Mouse (Mus musculus) kidney, embryonic 15.5 days (tissue): ENCODE results near the gene Nrp2. TPM values are rescaled to one million over a fixed set of nuclear protein-coding genes. Genes with fewer than 3 reads are reported as not detected.

ENCODE experiments used
- ATAC-seq: fragments of 200-750 bp; cut with Nextera tagmentation; replicated peaks from 2 replicates; pipeline ENCODE4 v1.8.0; 2017; ENCODE audit warnings: moderate TSS enrichment; ENCODE audit not compliant: low FRiP score
- H3K27ac ChIP-seq: fragments of 300-500 bp; sonication (generic); 2 replicates; pipeline ENCODE4 v1.5.1; 2015; ENCODE audit warnings: mild to moderate bottlenecking, inconsistent platforms
- H3K27me3 ChIP-seq: fragments of 300-500 bp; sonication (generic); 2 replicates; pipeline ENCODE4 v1.6.1; 2015; ENCODE audit warnings: inconsistent platforms
- H3K36me3 ChIP-seq: fragments of 300-500 bp; sonication (generic); 2 replicates; pipeline ENCODE4 v1.6.1; 2015; ENCODE audit warnings: inconsistent platforms
- H3K4me1 ChIP-seq: fragments of 300-500 bp; sonication (generic); 2 replicates; pipeline ENCODE4 v1.6.1; 2015; ENCODE audit warnings: inconsistent platforms
- H3K4me2 ChIP-seq: fragments of 300-500 bp; sonication (generic); 2 replicates; pipeline ENCODE4 v1.6.1; 2015; ENCODE audit warnings: moderate library complexity, mild to moderate bottlenecking, inconsistent platforms
- H3K4me3 ChIP-seq: fragments of 300-500 bp; sonication (generic); replicated peaks from 2 replicates; pipeline ENCODE4 v1.5.1; 2015; ENCODE audit warnings: mild to moderate bottlenecking, inconsistent platforms
- H3K9ac ChIP-seq: fragments of 300-500 bp; sonication (generic); 2 replicates; pipeline ENCODE4 v1.6.1; 2015; ENCODE audit warnings: mild to moderate bottlenecking, inconsistent platforms
- H3K9me3 ChIP-seq: fragments of 300-500 bp; sonication (generic); replicated peaks from 2 replicates; pipeline ENCODE4 v1.6.1; 2016; ENCODE audit warnings: inconsistent platforms
- WGBS: fragments of 180-500 bp; shearing (Covaris S2); methylation state at CpG from one replicate; pipeline ENCODE4 v1.1.7; 2015; ENCODE audit warnings: mixed read lengths; 5-methylcytosine and 5-hydroxymethylcytosine counted together
- polyA plus RNA-seq: library from polyadenylated mRNA; unstranded; fragments of >200 nt; fragmentation: Nextera tagmentation; extraction: Ambion mirVana; gene quantifications from 2 replicates; pipeline ENCODE4 v1.2.1, GENCODE M21; 2015

Gene Nrp2
- polyA plus RNA-seq, 1 experiment from 2014 or later: 11.7 TPM

- Histone ChIP-seq H3K27ac (no peak overlapping the region), H3K4me2 (no peak overlapping the region), H3K36me3 (no peaks in the 10 kb centered on the region), H3K4me3 (no peak overlapping the region), H3K9me3 (no peaks in the 10 kb centered on the region), H3K27me3 (no peaks in the 10 kb centered on the region), H3K4me1 (peaks cover 28% of the 10 kb centered on the region), H3K9ac (no peak overlapping the region)
- ATAC-seq: no peak
- 79% methylated on average over 3 of the region's 3 CpGs for WGBS
These were observed 117.1 kb downstream of the Nrp2 start for GRCm38 (mm10) chr1:62820170-62820569.

DNA sequence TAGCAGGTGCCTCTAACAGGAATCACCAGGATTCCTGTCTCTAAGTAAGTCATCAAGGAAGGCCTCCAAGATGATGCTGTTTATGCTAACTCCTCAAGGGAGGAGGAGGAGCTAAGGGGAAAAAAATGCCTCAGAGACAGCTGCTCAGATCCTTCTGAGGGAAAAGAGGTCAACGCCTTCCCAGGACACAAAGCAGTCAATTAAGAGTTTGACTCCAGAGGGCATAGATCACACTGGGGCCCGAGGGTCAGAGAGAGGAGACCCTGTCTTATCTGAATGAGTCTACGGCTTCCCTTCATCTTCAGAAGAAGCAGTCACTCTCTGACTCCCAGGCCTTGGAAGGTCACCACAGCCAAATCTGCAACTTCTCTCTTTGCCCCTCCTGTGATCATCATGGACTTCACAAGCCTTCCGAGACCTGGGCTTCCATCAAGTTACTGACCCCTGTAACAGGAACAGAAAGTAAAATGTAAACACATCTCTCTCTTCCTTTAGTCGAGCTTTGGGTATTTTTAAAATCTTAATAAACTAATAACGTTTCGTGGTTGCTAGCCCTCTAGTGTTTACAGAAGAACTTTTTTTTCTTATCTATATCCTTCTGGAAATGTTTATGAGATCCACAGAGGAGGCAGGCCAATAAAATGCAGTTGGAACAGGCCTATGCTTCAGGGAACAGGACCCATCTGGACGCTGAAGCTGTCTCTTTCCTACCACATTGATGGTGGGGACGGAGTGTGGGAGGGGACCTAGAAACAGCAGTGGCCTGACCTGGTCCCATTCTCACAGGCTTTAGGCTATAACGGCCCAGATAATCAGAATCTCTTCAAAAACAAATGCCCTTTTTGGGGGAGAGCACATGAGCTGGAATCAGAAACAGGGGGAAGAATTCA lies 118.7 kb downstream of the Nrp2 start:
- Histone ChIP-seq H3K9ac (no peak overlapping the region), H3K27me3 (no peaks in the 10 kb centered on the region), H3K36me3 (no peaks in the 10 kb centered on the region), H3K4me2 (no peak overlapping the region), H3K4me3 (no peak overlapping the region), H3K4me1 (peaks cover 28% of the 10 kb centered on the region), H3K27ac (peak overlapping the region; percentile 85), H3K9me3 (no peaks in the 10 kb centered on the region)
- peak; percentile 75 for ATAC-seq
- 23% methylated on average over 10 of the region's 10 CpGs for WGBS

DNA sequence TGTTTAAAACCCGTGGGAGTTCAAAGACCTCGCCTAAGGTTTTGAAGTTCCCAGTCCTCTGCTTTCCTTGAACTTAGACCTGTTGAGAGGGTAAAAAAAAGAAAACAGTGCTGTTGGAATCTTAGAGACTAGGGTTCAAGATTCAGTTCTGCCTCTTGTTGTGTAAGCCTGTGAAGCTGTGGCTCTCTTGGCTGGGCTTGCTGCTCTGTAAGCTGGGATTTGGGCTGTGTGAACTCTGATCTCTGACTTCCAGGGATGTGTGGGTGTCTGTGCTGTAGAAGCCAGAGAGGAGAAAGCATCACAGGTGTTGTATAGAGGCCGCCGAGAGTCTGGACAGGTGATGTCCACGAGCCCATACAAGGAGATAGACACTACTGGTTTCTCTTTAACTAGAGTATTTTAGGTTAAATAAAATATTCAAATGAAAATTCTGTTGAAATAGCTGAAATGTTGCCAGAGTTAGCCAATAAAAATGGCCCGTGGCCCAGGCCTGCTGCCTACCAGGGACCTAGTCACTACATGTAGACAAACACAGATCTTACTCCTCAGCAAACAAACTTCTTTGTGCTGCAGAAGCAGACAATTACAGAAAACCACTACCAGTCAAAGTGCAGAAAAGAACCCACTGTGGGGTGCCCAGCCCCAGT lies 120.6 kb downstream of the Nrp2 start:
- ATAC-seq: no peak
- H3K9me3 ChIP-seq: no peaks in the 10 kb centered on the region
- H3K4me2 ChIP-seq: no peak overlapping the region
- no peak overlapping the region for H3K27ac ChIP-seq
- H3K9ac ChIP-seq: no peak overlapping the region
- WGBS: 55% methylated on average over 6 of the region's 6 CpGs
- H3K4me3 ChIP-seq: no peak overlapping the region
- no peaks in the 10 kb centered on the region for H3K36me3 ChIP-seq
- no peaks in the 10 kb centered on the region for H3K27me3 ChIP-seq
- H3K4me1 ChIP-seq: peaks cover 33% of the 10 kb centered on the region

GRCm38 (mm10) chr1:62825822-62826765 lies 123.0 kb downstream of the Nrp2 start:
- Histone ChIP-seq H3K27ac (no peak overlapping the region), H3K9me3 (no peaks in the 10 kb centered on the region), H3K4me2 (no peak overlapping the region), H3K4me3 (no peak overlapping the region), H3K9ac (no peak overlapping the region), H3K4me1 (peaks cover 38% of the 10 kb centered on the region), H3K27me3 (no peaks in the 10 kb centered on the region), H3K36me3 (no peaks in the 10 kb centered on the region)
- 79% methylated on average over 17 of the region's 17 CpGs for WGBS
- no peak for ATAC-seq

GRCm38 (mm10) chr1:62827316-62827715 lies 124.2 kb downstream of the Nrp2 start:
- H3K9ac ChIP-seq: no peak overlapping the region
- no peaks in the 10 kb centered on the region for H3K27me3 ChIP-seq
- H3K4me3 ChIP-seq: no peak overlapping the region
- ATAC-seq: no peak; the same call in 1 of the 2 replicates
- H3K4me1 ChIP-seq: peaks cover 27% of the 10 kb centered on the region
- peak overlapping the region; percentile 18; the same call in 1 of the 2 replicates for H3K27ac ChIP-seq
- no peaks in the 10 kb centered on the region for H3K36me3 ChIP-seq
- no peaks in the 10 kb centered on the region for H3K9me3 ChIP-seq
- 62% methylated on average over 10 of the region's 10 CpGs for WGBS
- no peak overlapping the region for H3K4me2 ChIP-seq

DNA sequence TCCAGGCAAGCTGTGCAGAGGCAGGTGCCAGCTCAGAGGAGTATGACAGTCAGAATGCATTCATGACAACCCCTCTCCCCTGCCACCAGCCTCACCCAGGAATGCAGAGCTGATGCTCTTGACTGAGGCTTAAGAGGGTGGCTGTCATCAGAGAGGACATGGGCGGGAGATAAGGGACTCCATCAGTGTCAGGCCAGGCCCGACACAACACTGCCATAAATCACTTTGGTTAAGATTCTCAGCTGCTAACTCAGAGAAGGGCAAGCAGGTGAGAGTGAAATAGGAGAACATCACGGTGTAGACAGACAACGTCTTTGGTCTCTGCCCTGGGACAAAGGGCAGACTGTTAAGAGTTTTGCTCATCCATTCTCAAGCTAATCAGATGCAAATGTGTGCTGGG lies 125.1 kb downstream of the Nrp2 start:
- Histone ChIP-seq H3K36me3 (no peaks in the 10 kb centered on the region), H3K27me3 (no peaks in the 10 kb centered on the region), H3K4me1 (peaks cover 19% of the 10 kb centered on the region), H3K9me3 (no peaks in the 10 kb centered on the region), H3K9ac (no peak overlapping the region), H3K4me2 (no peak overlapping the region), H3K4me3 (no peak overlapping the region), H3K27ac (no peak overlapping the region)
- peak; percentile 29 for ATAC-seq
- WGBS: 34% methylated on average over 4 of the region's 4 CpGs

- H3K4me1 ChIP-seq: peaks cover 14% of the 10 kb centered on the region
- no peak for ATAC-seq
These were observed 126.8 kb downstream of the Nrp2 start for GRCm38 (mm10) chr1:62829690-62830417.

DNA sequence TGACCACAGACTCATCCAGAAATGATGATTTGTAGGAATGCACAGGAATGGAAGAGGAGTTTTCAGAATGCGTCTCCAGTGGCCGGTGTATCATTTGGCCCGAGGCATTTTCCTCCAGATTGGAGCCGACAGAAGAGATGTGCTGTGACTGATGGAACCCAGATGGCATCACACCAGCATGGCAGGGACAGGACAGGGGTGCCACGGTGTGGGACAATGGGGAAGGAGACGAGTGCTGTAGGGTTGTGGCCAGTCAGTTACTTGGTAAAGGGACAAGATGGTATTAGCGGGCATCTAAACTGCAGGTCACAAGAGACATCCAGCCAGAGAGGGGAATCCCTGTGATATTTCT lies 127.3 kb downstream of the Nrp2 start:
- Histone ChIP-seq H3K9me3 (no peaks in the 10 kb centered on the region), H3K9ac (no peak overlapping the region), H3K27me3 (no peaks in the 10 kb centered on the region), H3K4me2 (no peak overlapping the region), H3K4me1 (peaks cover 14% of the 10 kb centered on the region), H3K27ac (no peak overlapping the region), H3K4me3 (no peak overlapping the region), H3K36me3 (no peaks in the 10 kb centered on the region)
- no peak for ATAC-seq
- WGBS: 49% methylated on average over 7 of the region's 7 CpGs

More at GRCm38 (mm10) chr1:62829690-62830417, 126.8 kb downstream of the Nrp2 start:
- 66% methylated on average over 4 of the region's 4 CpGs for WGBS
- no peak overlapping the region for H3K27ac ChIP-seq
- H3K4me3 ChIP-seq: no peak overlapping the region
- no peak overlapping the region for H3K4me2 ChIP-seq
- no peaks in the 10 kb centered on the region for H3K27me3 ChIP-seq
- no peaks in the 10 kb centered on the region for H3K36me3 ChIP-seq
- no peak overlapping the region for H3K9ac ChIP-seq
- no peaks in the 10 kb centered on the region for H3K9me3 ChIP-seq

DNA sequence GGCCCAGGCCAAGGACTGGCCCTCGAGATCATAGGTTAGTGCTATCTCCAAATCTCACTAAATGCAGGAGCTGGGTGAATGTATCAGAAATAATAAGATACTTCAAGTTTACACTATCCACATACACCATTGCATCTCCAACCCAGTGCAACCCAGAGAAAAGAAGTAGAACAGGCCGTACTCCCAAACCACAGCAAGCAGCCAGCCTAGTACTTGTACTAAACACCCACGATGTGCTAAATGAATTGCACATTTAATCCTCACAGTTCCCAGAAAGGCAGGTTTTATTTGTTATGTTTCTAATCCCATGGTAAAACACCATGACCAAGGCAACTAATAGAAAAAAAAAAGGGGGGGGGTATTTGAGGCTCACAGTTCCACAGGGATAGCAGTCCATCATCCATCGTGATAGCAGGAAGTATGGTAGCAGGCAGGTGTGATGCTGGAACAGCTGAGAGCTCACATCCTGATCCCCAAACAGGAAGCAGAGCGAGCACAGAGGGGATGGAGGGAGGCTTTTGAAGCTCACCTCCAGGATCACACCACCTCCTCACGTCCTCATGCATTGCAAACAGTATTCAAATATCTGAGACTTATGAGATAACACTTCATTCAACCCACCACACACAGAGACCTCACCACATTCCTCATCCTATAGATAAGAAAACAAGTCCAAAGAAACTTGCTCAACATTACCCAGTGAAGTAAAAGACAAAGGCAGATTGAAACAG lies 128.8 kb downstream of the Nrp2 start:
- Histone ChIP-seq H3K9ac (no peak overlapping the region), H3K4me1 (peaks cover 14% of the 10 kb centered on the region), H3K4me2 (no peak overlapping the region), H3K36me3 (no peaks in the 10 kb centered on the region), H3K27me3 (no peaks in the 10 kb centered on the region), H3K9me3 (no peaks in the 10 kb centered on the region), H3K4me3 (no peak overlapping the region), H3K27ac (no peak overlapping the region)
- WGBS: 85% methylated on average over 6 of the region's 6 CpGs
- ATAC-seq: no peak

DNA sequence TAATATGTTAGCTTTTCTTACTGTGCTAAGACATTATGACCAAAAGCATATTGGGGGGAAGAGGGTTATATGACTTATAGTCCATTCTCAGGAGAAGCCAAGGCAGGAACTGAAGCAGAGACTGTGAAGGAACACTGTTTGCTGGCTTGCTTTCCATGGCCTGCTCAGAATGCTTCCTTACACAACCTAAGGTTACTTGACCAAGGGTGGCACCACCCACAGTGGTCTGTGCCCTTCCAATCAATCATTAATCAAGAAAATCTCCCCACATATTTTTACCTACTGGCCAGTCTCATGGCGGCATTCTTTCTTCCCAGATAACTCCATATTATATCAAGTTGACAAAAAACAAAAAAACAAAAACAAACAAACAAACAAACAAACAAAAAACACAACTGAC lies 130.3 kb downstream of the Nrp2 start:
- H3K4me2 ChIP-seq: no peak overlapping the region
- WGBS: 79% methylated on average over 1 of the region's 1 CpGs

More for the DNA sequence above, 130.3 kb downstream of the Nrp2 start:
- H3K4me3 ChIP-seq: no peak overlapping the region
- ATAC-seq: no peak
- no peaks in the 10 kb centered on the region for H3K9me3 ChIP-seq
- H3K27ac ChIP-seq: no peak overlapping the region
- no peak overlapping the region for H3K9ac ChIP-seq
- no peaks in the 10 kb centered on the region for H3K27me3 ChIP-seq
- no peaks in the 10 kb centered on the region for H3K36me3 ChIP-seq
- peaks cover 9% of the 10 kb centered on the region; the same call in 1 of the 2 replicates for H3K4me1 ChIP-seq
